In genomic region chr7:35374265-35374664, GRCm38 (mm10) we compare ENCODE assay signal across 26 mouse cellular contexts. TPM values are rescaled to one million over a fixed set of nuclear protein-coding genes. Genes with fewer than 3 reads are reported as not detected.
DNase-seq lines count a peak whose midpoint lies in the region; ATAC-seq and TF ChIP-seq lines count a peak whose summit lies in the region.
"Had no signal": no experiment of that assay in that cellular context is flagged by ENCODE, and none has a peak within 500 bp of the region (broad histone marks: within the 10 kb centered on the region; RNA-seq: fewer than 3 reads in every experiment).

No protein-coding gene starts in this region.

- WGBS in stomach, embryonic 15.5 days, result 79% methylated on average over 7 of the region's 7 CpGs
- WGBS in stomach, postnatal 0 days, result 81% methylated on average over 7 of the region's 7 CpGs
- 68% methylated on average over 7 of the region's 7 CpGs for WGBS in intestine, postnatal 0 days
- WGBS in kidney, embryonic 15.5 days, result 77% methylated on average over 7 of the region's 7 CpGs
- WGBS in small intestine, adult 2 months, result 67% methylated on average over 7 of the region's 7 CpGs
- WGBS in embryonic facial prominence, embryonic 10.5 days, result 82% methylated on average over 7 of the region's 7 CpGs

- TF ChIP-seq POLR2A in small intestine, adult 2 months (IDR thresholded peaks at IDR 0.05; ENCODE audit: low read depth, low read length), result no peak

- no peak for TF ChIP-seq EP300 in stomach, postnatal 0 days (optimal IDR thresholded peaks at IDR 0.05)

- peak overlapping the region; percentile 77; the same call in 1 of the 2 replicates for H3K27ac ChIP-seq in stomach, embryonic 15.5 days
- H3K27ac ChIP-seq in stomach, postnatal 0 days (replicated peaks), result no peak overlapping the region
- peak overlapping the region; percentile 91 for H3K27ac ChIP-seq in intestine, postnatal 0 days (ENCODE audit: low read depth, low read length)
- H3K27ac ChIP-seq in kidney, embryonic 15.5 days, result peak overlapping the region; percentile 88
- peak overlapping the region; percentile 81; the same call in 1 of the 2 replicates for H3K27ac ChIP-seq in small intestine, adult 2 months (ENCODE audit: insufficient read depth, low read depth, low read length)
- no peak overlapping the region for H3K27ac ChIP-seq in embryonic facial prominence, embryonic 10.5 days (replicated peaks)
- H3K27ac ChIP-seq: embryonic facial prominence, embryonic 15.5 days; forebrain, embryonic 15.5 days; hindbrain, embryonic 10.5 days; left cerebral cortex, adult 2 months; limb, embryonic 15.5 days; liver, embryonic 15.5 days; lung, embryonic 15.5 days; midbrain, embryonic 13.5 days had no signal

- H3K4me3 ChIP-seq in stomach, embryonic 15.5 days (replicated peaks), result no peak overlapping the region
- no peak overlapping the region for H3K4me3 ChIP-seq in stomach, postnatal 0 days (ENCODE audit: low read depth, low read length)
- H3K4me3 ChIP-seq in intestine, postnatal 0 days (ENCODE audit: low read depth, low read length), result no peak overlapping the region
- no peak overlapping the region for H3K4me3 ChIP-seq in kidney, embryonic 15.5 days (replicated peaks)
- H3K4me3 ChIP-seq in small intestine, adult 2 months (ENCODE audit: low read depth, low read length), result no peak overlapping the region
- no peak overlapping the region for H3K4me3 ChIP-seq in embryonic facial prominence, embryonic 10.5 days
- H3K4me3 ChIP-seq: embryonic facial prominence, embryonic 15.5 days; forebrain, embryonic 15.5 days; heart, embryonic 12.5 days; hindbrain, embryonic 10.5 days; left cerebral cortex, adult 2 months; limb, embryonic 15.5 days; liver, embryonic 15.5 days; lung, embryonic 15.5 days; megakaryocyte, embryonic 14.5 days; midbrain, embryonic 13.5 days had no signal

- 0 out of 2 replicates have a peak, but pooled peaks cover 3% of the 10 kb centered on the region for H3K36me3 ChIP-seq in stomach, embryonic 15.5 days
- no peaks in the 10 kb centered on the region for H3K36me3 ChIP-seq in stomach, postnatal 0 days (ENCODE audit: control insufficient read depth, insufficient read depth, low read length)
- peaks cover 39% of the 10 kb centered on the region for H3K36me3 ChIP-seq in intestine, postnatal 0 days (ENCODE audit: control insufficient read depth, insufficient read depth)
- peaks cover 9% of the 10 kb centered on the region for H3K36me3 ChIP-seq in kidney, embryonic 15.5 days
- peaks cover 48% of the 10 kb centered on the region for H3K36me3 ChIP-seq in small intestine, adult 2 months (ENCODE audit: control insufficient read depth, insufficient read depth, low read length)
- 0 out of 2 replicates have a peak, but pooled peaks cover 3% of the 10 kb centered on the region for H3K36me3 ChIP-seq in embryonic facial prominence, embryonic 10.5 days (replicated peaks)
- H3K36me3 ChIP-seq: embryonic facial prominence, embryonic 15.5 days; forebrain, embryonic 15.5 days; heart, embryonic 12.5 days; hindbrain, embryonic 10.5 days; limb, embryonic 15.5 days; liver, embryonic 15.5 days; lung, embryonic 15.5 days; midbrain, embryonic 13.5 days had no signal

- DNase-seq in stomach, postnatal 0 days (ENCODE audit: low spot score), result no peak
- DNase-seq in embryonic facial prominence, embryonic 10.5 days (ENCODE audit: low spot score), result no peak
- no peak for DNase-seq in thymus, postnatal 25 days
- no peak for DNase-seq in spleen, postnatal 4 days (ENCODE audit: low spot score in 2 of 2)
- DNase-seq: cerebellum, adult 18-20 months; cerebellum, postnatal 36 days; gastrocnemius, postnatal 10 days; heart, postnatal 10 days; left cerebral cortex, postnatal 4 days; lung, postnatal 36 days; thymus, postnatal 4 days had no signal

- no peaks in the 10 kb centered on the region for H3K9me3 ChIP-seq in stomach, embryonic 15.5 days
- no peaks in the 10 kb centered on the region for H3K9me3 ChIP-seq in stomach, postnatal 0 days (ENCODE audit: control insufficient read depth, low read length)
- no peaks in the 10 kb centered on the region for H3K9me3 ChIP-seq in intestine, postnatal 0 days (ENCODE audit: control insufficient read depth)
- no peaks in the 10 kb centered on the region for H3K9me3 ChIP-seq in kidney, embryonic 15.5 days (replicated peaks)
- H3K9me3 ChIP-seq in embryonic facial prominence, embryonic 10.5 days, result no peaks in the 10 kb centered on the region
- H3K9me3 ChIP-seq: embryonic facial prominence, embryonic 15.5 days; forebrain, embryonic 15.5 days; heart, embryonic 12.5 days; hindbrain, embryonic 10.5 days; limb, embryonic 15.5 days; liver, embryonic 15.5 days; lung, embryonic 15.5 days; megakaryocyte, embryonic 14.5 days; midbrain, embryonic 13.5 days had no signal

- no peaks in the 10 kb centered on the region for H3K27me3 ChIP-seq in stomach, embryonic 15.5 days (replicated peaks)
- H3K27me3 ChIP-seq in stomach, postnatal 0 days (ENCODE audit: control insufficient read depth, insufficient read depth, low read length), result no peaks in the 10 kb centered on the region
- no peaks in the 10 kb centered on the region for H3K27me3 ChIP-seq in intestine, postnatal 0 days (replicated peaks; ENCODE audit: control insufficient read depth, insufficient read depth, low read length)
- no peaks in the 10 kb centered on the region for H3K27me3 ChIP-seq in kidney, embryonic 15.5 days
- no peaks in the 10 kb centered on the region for H3K27me3 ChIP-seq in small intestine, adult 2 months (ENCODE audit: control insufficient read depth, insufficient read depth, low read length)
- H3K27me3 ChIP-seq in embryonic facial prominence, embryonic 10.5 days (replicated peaks; ENCODE audit: low read depth, poor library complexity, severe bottlenecking), result no peaks in the 10 kb centered on the region
- H3K27me3 ChIP-seq: embryonic facial prominence, embryonic 15.5 days; forebrain, embryonic 15.5 days; heart, embryonic 12.5 days; limb, embryonic 15.5 days; liver, embryonic 15.5 days; lung, embryonic 15.5 days; midbrain, embryonic 13.5 days had no signal

- no peak overlapping the region for H3K9ac ChIP-seq in stomach, embryonic 15.5 days
- no peak overlapping the region for H3K9ac ChIP-seq in stomach, postnatal 0 days (ENCODE audit: low read length)
- no peak overlapping the region for H3K9ac ChIP-seq in intestine, postnatal 0 days (ENCODE audit: low read depth, low read length)
- no peak overlapping the region for H3K9ac ChIP-seq in kidney, embryonic 15.5 days
- H3K9ac ChIP-seq: embryonic facial prominence, embryonic 15.5 days; forebrain, embryonic 15.5 days; heart, embryonic 12.5 days; limb, embryonic 15.5 days; liver, embryonic 15.5 days; lung, embryonic 15.5 days; midbrain, embryonic 13.5 days had no signal

- ATAC-seq in stomach, embryonic 15.5 days (ENCODE audit: insufficient read depth, low FRiP score, low read depth), result no peak
- ATAC-seq in stomach, postnatal 0 days (ENCODE audit: low FRiP score, low TSS enrichment), result no peak
- ATAC-seq in intestine, postnatal 0 days, result no peak
- no peak for ATAC-seq in kidney, embryonic 15.5 days (replicated peaks; ENCODE audit: low FRiP score)
- ATAC-seq: forebrain, embryonic 15.5 days; hindbrain, embryonic 16.5 days; midbrain, embryonic 13.5 days had no signal

- H3K4me1 ChIP-seq in stomach, embryonic 15.5 days, result peaks cover 8% of the 10 kb centered on the region
- no peaks in the 10 kb centered on the region for H3K4me1 ChIP-seq in stomach, postnatal 0 days (replicated peaks; ENCODE audit: control insufficient read depth, insufficient read depth)
- H3K4me1 ChIP-seq in intestine, postnatal 0 days (replicated peaks; ENCODE audit: control insufficient read depth, insufficient read depth, low read length), result no peaks in the 10 kb centered on the region
- peaks cover 37% of the 10 kb centered on the region for H3K4me1 ChIP-seq in kidney, embryonic 15.5 days
- peaks cover 21% of the 10 kb centered on the region for H3K4me1 ChIP-seq in small intestine, adult 2 months (ENCODE audit: control insufficient read depth, insufficient read depth, insufficient read length, low read length)
- H3K4me1 ChIP-seq in embryonic facial prominence, embryonic 10.5 days, result peaks cover 15% of the 10 kb centered on the region
- H3K4me1 ChIP-seq: embryonic facial prominence, embryonic 15.5 days; forebrain, embryonic 15.5 days; limb, embryonic 15.5 days; liver, embryonic 15.5 days; lung, embryonic 15.5 days; megakaryocyte, embryonic 14.5 days; midbrain, embryonic 13.5 days had no signal

- no peak for TF ChIP-seq CTCF in stomach, postnatal 0 days (IDR thresholded peaks at IDR 0.05; ENCODE audit: low read depth)
- no peak for TF ChIP-seq CTCF in intestine, postnatal 0 days (IDR thresholded peaks at IDR 0.05; ENCODE audit: low read depth)
- no peak for TF ChIP-seq CTCF in small intestine, adult 2 months (IDR thresholded peaks at IDR 0.05; ENCODE audit: extremely low read depth, insufficient read length, insufficient replicate concordance, low read depth, low read length)

- H3K4me2 ChIP-seq in stomach, embryonic 15.5 days, result no peak overlapping the region
- no peak overlapping the region for H3K4me2 ChIP-seq in stomach, postnatal 0 days (replicated peaks; ENCODE audit: low read depth)
- no peak overlapping the region for H3K4me2 ChIP-seq in intestine, postnatal 0 days (replicated peaks; ENCODE audit: low read depth)
- no peak overlapping the region for H3K4me2 ChIP-seq in kidney, embryonic 15.5 days
- H3K4me2 ChIP-seq: embryonic facial prominence, embryonic 15.5 days; forebrain, embryonic 15.5 days; limb, embryonic 15.5 days; liver, embryonic 15.5 days; lung, embryonic 15.5 days; midbrain, embryonic 13.5 days had no signal

RNA-seq across cellular contexts. Expression of gene Faap24, which starts 22.4 kb away (rescaled TPM):
- 17.1 and 17.5 TPM in 2 replicates for polyA plus RNA-seq in stomach, embryonic 15.5 days (2015; fragmentation: Nextera tagmentation; extraction: Ambion mirVana)
- 8.8 and 9.3 TPM in 2 replicates for polyA plus RNA-seq in stomach, postnatal 0 days (2015; fragmentation: Nextera tagmentation; extraction: Ambion mirVana)
- polyA plus RNA-seq in intestine, postnatal 0 days (2015; fragmentation: Nextera tagmentation; extraction: Ambion mirVana), result 9.3 and 10.3 TPM in 2 replicates
- 19.4 and 20.2 TPM in 2 replicates for polyA plus RNA-seq in kidney, embryonic 15.5 days (2015; fragmentation: Nextera tagmentation; extraction: Ambion mirVana)
- polyA plus RNA-seq in small intestine, adult 2 months (2012; rRNA removed), result 1.8 and 3.9 TPM in 2 replicates
- 17.6 and 20.5 TPM in 2 replicates for polyA plus RNA-seq in embryonic facial prominence, embryonic 10.5 days (2016; fragmentation: Nextera tagmentation; extraction: Ambion mirVana)

RNA-seq across cellular contexts. Expression of gene Cep89, which starts 22.6 kb away (rescaled TPM):
- polyA plus RNA-seq in stomach, embryonic 15.5 days (2015; fragmentation: Nextera tagmentation; extraction: Ambion mirVana), result 45.4 and 49.3 TPM in 2 replicates
- polyA plus RNA-seq in stomach, postnatal 0 days (2015; fragmentation: Nextera tagmentation; extraction: Ambion mirVana), result 11.7 and 12.3 TPM in 2 replicates
- polyA plus RNA-seq in intestine, postnatal 0 days (2015; fragmentation: Nextera tagmentation; extraction: Ambion mirVana), result 9.7 and 10.1 TPM in 2 replicates
- 53.9 and 63.3 TPM in 2 replicates for polyA plus RNA-seq in kidney, embryonic 15.5 days (2015; fragmentation: Nextera tagmentation; extraction: Ambion mirVana)
- 4.4 and 10.1 TPM in 2 replicates for polyA plus RNA-seq in small intestine, adult 2 months (2012; rRNA removed)
- polyA plus RNA-seq in embryonic facial prominence, embryonic 10.5 days (2016; fragmentation: Nextera tagmentation; extraction: Ambion mirVana), result 59.0 and 63.3 TPM in 2 replicates

RNA-seq across cellular contexts. Expression of gene Rhpn2, which starts 40.3 kb away (rescaled TPM):
- 29.2 and 38.2 TPM in 2 replicates for polyA plus RNA-seq in stomach, embryonic 15.5 days (2015; fragmentation: Nextera tagmentation; extraction: Ambion mirVana)
- polyA plus RNA-seq in stomach, postnatal 0 days (2015; fragmentation: Nextera tagmentation; extraction: Ambion mirVana), result 23.1 and 24.4 TPM in 2 replicates
- polyA plus RNA-seq in intestine, postnatal 0 days (2015; fragmentation: Nextera tagmentation; extraction: Ambion mirVana), result 63.3 and 75.0 TPM in 2 replicates
- 14.3 and 14.4 TPM in 2 replicates for polyA plus RNA-seq in kidney, embryonic 15.5 days (2015; fragmentation: Nextera tagmentation; extraction: Ambion mirVana)
- polyA plus RNA-seq in small intestine, adult 2 months (2012; rRNA removed), result 14.6 and 46.0 TPM in 2 replicates
- 5.2 and 5.5 TPM in 2 replicates for polyA plus RNA-seq in embryonic facial prominence, embryonic 10.5 days (2016; fragmentation: Nextera tagmentation; extraction: Ambion mirVana)

RNA-seq across cellular contexts. Expression of gene Gpatch1, which starts 56.0 kb away (rescaled TPM):
- 13.2 and 13.7 TPM in 2 replicates for polyA plus RNA-seq in stomach, embryonic 15.5 days (2015; fragmentation: Nextera tagmentation; extraction: Ambion mirVana)
- polyA plus RNA-seq in stomach, postnatal 0 days (2015; fragmentation: Nextera tagmentation; extraction: Ambion mirVana), result 9.1 and 9.3 TPM in 2 replicates
- 8.6 and 9.1 TPM in 2 replicates for polyA plus RNA-seq in intestine, postnatal 0 days (2015; fragmentation: Nextera tagmentation; extraction: Ambion mirVana)
- polyA plus RNA-seq in kidney, embryonic 15.5 days (2015; fragmentation: Nextera tagmentation; extraction: Ambion mirVana), result 19.5 and 20.4 TPM in 2 replicates
- 0.89 and 2.2 TPM in 2 replicates for polyA plus RNA-seq in small intestine, adult 2 months (2012; rRNA removed)
- 17.9 and 18.7 TPM in 2 replicates for polyA plus RNA-seq in embryonic facial prominence, embryonic 10.5 days (2016; fragmentation: Nextera tagmentation; extraction: Ambion mirVana)

Comparison
In these comparisons a context has a peak if more than half of its experiments do, and no peak if none do; other contexts are left out.
1. H3K27ac ChIP-seq: peak in stomach, embryonic 15.5 days (single experiment), intestine, postnatal 0 days (single experiment), kidney, embryonic 15.5 days (single experiment) and small intestine, adult 2 months (single experiment); none in stomach, postnatal 0 days (single experiment) and embryonic facial prominence, embryonic 10.5 days (single experiment).